Mouse (Mus musculus): ENCODE measurements around the gene Sema4a.
A peak's percentile ranks its signal among the peaks of the same experiment; 100 is the strongest.

Sema4a gene

GRCm38 (mm10) chr3:88460983-88461696, at the start of gene Sema4a:
Gene Sema4a, minus strand, starts transcription at chr3:88461182.
- no peak for DNase-seq

- DNase-seq = peak; percentile 95
These were observed 48.9 kb upstream of the Sema4a start, which contains the start of gene Lmna for GRCm38 (mm10) chr3:88509692-88510420. Gene Lmna, minus strand, starts transcription at chr3:88509956.

GRCm38 (mm10) chr3:88509250-88509649, 48.3 kb upstream of the Sema4a start:
- DNase-seq = no peak

GRCm38 (mm10) chr3:88505765-88506164, 44.8 kb upstream of the Sema4a start:
- DNase-seq = no peak

GRCm38 (mm10) chr3:88505081-88505480, 44.1 kb upstream of the Sema4a start:
- DNase-seq = no peak

GRCm38 (mm10) chr3:88503881-88504746, 43.1 kb upstream of the Sema4a start:
- no peak for DNase-seq

- no peak for DNase-seq
These were observed 42.5 kb upstream of the Sema4a start for GRCm38 (mm10) chr3:88503505-88503863.

- DNase-seq = peak; percentile 96
These were observed 41.9 kb upstream of the Sema4a start for GRCm38 (mm10) chr3:88502641-88503504.

GRCm38 (mm10) chr3:88502031-88502571, 41.1 kb upstream of the Sema4a start:
- DNase-seq = peak; percentile 64

- no peak for DNase-seq
These were observed 40.5 kb upstream of the Sema4a start for GRCm38 (mm10) chr3:88501366-88502030.

GRCm38 (mm10) chr3:88500655-88501365, 39.8 kb upstream of the Sema4a start:
- DNase-seq = peak; percentile 86

GRCm38 (mm10) chr3:88500087-88500486, 39.1 kb upstream of the Sema4a start:
- DNase-seq = no peak

- no peak for DNase-seq
These were observed 38.6 kb upstream of the Sema4a start for GRCm38 (mm10) chr3:88499580-88499979.

GRCm38 (mm10) chr3:88495741-88496415, 34.9 kb upstream of the Sema4a start:
- DNase-seq = peak; percentile 62

GRCm38 (mm10) chr3:88494836-88495628, 34.0 kb upstream of the Sema4a start:
- peak; percentile 51 for DNase-seq

- DNase-seq = no peak
These were observed 33.0 kb upstream of the Sema4a start for GRCm38 (mm10) chr3:88493706-88494582.

- DNase-seq = no peak
These were observed 26.4 kb upstream of the Sema4a start for GRCm38 (mm10) chr3:88487396-88487795.

GRCm38 (mm10) chr3:88486887-88487286, 25.9 kb upstream of the Sema4a start:
- DNase-seq = no peak
